Mouse (Mus musculus): Measurements from ENCODE around the gene Jdp2. TPM values are rescaled to one million over a fixed set of nuclear protein-coding genes. Genes with fewer than 3 reads are reported as not detected.

Jdp2 gene
- polyA plus RNA-seq, 1 experiment, result 7.1 TPM

DNA sequence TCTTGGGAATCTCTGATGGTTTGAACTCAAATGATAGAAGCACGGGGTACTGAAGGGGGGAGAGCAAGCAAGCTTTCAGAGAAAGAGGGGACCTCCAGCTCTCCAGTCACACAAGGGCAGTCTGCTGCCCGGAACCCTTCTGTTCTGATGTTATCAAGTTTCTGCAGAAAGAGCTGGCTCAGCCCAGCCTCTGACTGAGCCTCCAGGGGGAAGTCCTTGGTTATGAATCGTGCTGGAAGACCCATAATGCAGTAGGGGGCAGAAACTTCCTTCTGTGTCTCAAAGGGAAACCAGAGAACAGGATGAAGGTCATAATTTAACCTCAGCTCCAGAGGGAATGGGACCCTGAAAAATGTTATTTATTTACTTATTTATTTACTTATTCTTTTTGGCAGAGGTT, 71.3 kb downstream of the Jdp2 start:
- H3K9me3 ChIP-seq, result peaks cover 10% of the 10 kb centered on the region
- no peak overlapping the region for H3K4me3 ChIP-seq (replicated peaks)
- H3K4me1 ChIP-seq, result peaks cover 26% of the 10 kb centered on the region
- TF ChIP-seq GATA1 (IDR thresholded peaks at IDR 0.05; ENCODE audit: borderline replicate concordance, low read length) (no peak), FLI1 (IDR thresholded peaks at IDR 0.05; ENCODE audit: low read length) (no peak)
- no peaks in the 10 kb centered on the region for H3K36me3 ChIP-seq (replicated peaks; ENCODE audit: low read length)
- H3K27me3 ChIP-seq (replicated peaks), result peaks cover 36% of the 10 kb centered on the region

- Histone ChIP-seq H3K4me3 (replicated peaks) (no peak overlapping the region), H3K9me3 (peaks cover 16% of the 10 kb centered on the region), H3K36me3 (replicated peaks; ENCODE audit: low read length) (no peaks in the 10 kb centered on the region), H3K4me1 (peaks cover 17% of the 10 kb centered on the region), H3K27me3 (replicated peaks) (peaks cover 20% of the 10 kb centered on the region)
- TF ChIP-seq GATA1 (IDR thresholded peaks at IDR 0.05; ENCODE audit: borderline replicate concordance, low read length) (no peak), FLI1 (IDR thresholded peaks at IDR 0.05; ENCODE audit: low read length) (no peak)
Measured at GRCm38 (mm10) chr12:85673914-85674313, 75.1 kb downstream of the Jdp2 start.

DNA sequence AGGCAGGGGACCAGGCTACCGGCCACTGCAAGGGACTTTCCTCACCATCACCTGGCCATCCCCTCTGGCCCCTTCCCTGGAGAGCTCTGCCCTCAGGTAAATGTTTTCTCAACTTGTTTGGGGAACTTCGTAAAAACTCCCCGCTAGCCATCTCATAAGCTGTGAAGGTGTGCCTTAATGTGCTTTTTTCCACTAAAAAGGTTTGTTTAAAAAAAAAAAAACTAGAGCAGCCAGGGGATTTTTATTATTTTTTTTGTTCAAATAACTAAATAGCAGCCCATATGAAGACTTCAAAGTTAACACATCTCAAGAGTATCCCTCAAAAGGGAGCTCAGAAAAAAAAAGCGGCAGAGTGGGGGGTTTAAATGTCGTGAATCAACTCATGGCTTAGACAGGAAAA, 80.3 kb downstream of the Jdp2 start:
- no peak overlapping the region for H3K4me3 ChIP-seq (replicated peaks)

DNA sequence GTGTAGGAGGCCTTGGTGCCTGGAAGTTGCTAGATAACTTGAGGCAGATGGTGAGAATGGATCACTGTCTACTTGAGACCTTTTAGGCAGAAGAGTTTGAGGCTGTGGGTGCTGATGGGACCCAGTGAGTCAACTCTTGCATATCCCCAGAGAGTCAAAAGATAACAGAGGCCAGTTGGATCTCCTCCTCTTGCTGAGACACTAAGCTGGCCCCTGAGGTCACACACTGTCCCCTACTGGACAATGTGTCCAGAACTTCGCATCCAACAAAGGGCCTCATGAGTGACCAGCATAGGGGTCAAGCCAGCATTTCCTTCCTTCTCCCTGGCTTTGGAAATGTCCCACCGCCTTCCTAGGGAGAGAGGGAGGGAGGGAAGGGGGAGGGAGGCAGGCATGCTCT, 81.0 kb downstream of the Jdp2 start:
- Histone ChIP-seq H3K9me3 (peaks cover 18% of the 10 kb centered on the region), H3K36me3 (replicated peaks; ENCODE audit: low read length) (no peaks in the 10 kb centered on the region), H3K4me3 (replicated peaks) (no peak overlapping the region), H3K27me3 (replicated peaks) (peaks cover 12% of the 10 kb centered on the region), H3K4me1 (0 out of 2 replicates have a peak, but pooled peaks cover 6% of the 10 kb centered on the region)
- no peak for TF ChIP-seq FLI1 (IDR thresholded peaks at IDR 0.05; ENCODE audit: low read length)
- TF ChIP-seq GATA1 (IDR thresholded peaks at IDR 0.05; ENCODE audit: borderline replicate concordance, low read length), result no peak

More for the DNA sequence above, 80.3 kb downstream of the Jdp2 start:
- TF ChIP-seq GATA1 (IDR thresholded peaks at IDR 0.05; ENCODE audit: borderline replicate concordance, low read length) (no peak), FLI1 (IDR thresholded peaks at IDR 0.05; ENCODE audit: low read length) (no peak)
- Histone ChIP-seq H3K9me3 (peaks cover 18% of the 10 kb centered on the region), H3K27me3 (replicated peaks) (peaks cover 12% of the 10 kb centered on the region), H3K4me1 (peaks cover 6% of the 10 kb centered on the region; the same call in 1 of the 2 replicates), H3K36me3 (replicated peaks; ENCODE audit: low read length) (no peaks in the 10 kb centered on the region)

DNA sequence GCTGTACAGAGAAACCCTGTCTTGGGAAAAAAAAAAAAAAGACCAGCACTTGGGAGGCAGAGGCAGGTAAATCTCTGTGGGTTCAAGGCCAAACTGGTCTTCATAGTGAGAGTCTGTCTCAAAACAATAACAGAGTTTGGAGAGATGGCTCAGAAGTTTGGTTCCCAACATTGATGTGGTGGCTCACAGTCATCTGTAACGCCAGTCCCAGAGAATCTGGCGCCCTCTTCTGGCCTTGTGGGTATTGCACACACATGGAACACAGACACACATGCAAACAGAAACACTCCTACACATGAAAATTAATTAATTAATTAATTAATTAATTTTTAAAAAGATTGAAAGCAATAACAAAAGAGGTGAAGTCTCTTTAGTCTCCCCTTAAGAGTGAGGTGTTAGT, 83.5 kb downstream of the Jdp2 start:
- peaks cover 16% of the 10 kb centered on the region for H3K9me3 ChIP-seq
- H3K36me3 ChIP-seq (replicated peaks; ENCODE audit: low read length), result no peaks in the 10 kb centered on the region
- no peak for TF ChIP-seq GATA1 (IDR thresholded peaks at IDR 0.05; ENCODE audit: borderline replicate concordance, low read length)
- TF ChIP-seq FLI1 (IDR thresholded peaks at IDR 0.05; ENCODE audit: low read length), result no peak
- H3K4me3 ChIP-seq (replicated peaks), result no peak overlapping the region
- H3K27me3 ChIP-seq (replicated peaks), result peaks cover 12% of the 10 kb centered on the region
- peaks cover 25% of the 10 kb centered on the region for H3K4me1 ChIP-seq

- TF ChIP-seq GATA1 (IDR thresholded peaks at IDR 0.05; ENCODE audit: borderline replicate concordance, low read length), result no peak
- no peak for TF ChIP-seq FLI1 (IDR thresholded peaks at IDR 0.05; ENCODE audit: low read length)
- Histone ChIP-seq H3K4me1 (peaks cover 37% of the 10 kb centered on the region), H3K9me3 (peaks cover 11% of the 10 kb centered on the region; the same call in 1 of the 2 replicates), H3K36me3 (replicated peaks; ENCODE audit: low read length) (peaks cover 14% of the 10 kb centered on the region), H3K4me3 (replicated peaks) (no peak overlapping the region), H3K27me3 (replicated peaks) (peaks cover 3% of the 10 kb centered on the region)
Measured at GRCm38 (mm10) chr12:85684411-85685275, 85.8 kb downstream of the Jdp2 start.

GRCm38 (mm10) chr12:85686466-85687216, 87.8 kb downstream of the Jdp2 start, which contains the start of gene Batf:
TSS of gene Batf (plus strand) at chr12:85686669.
- Histone ChIP-seq H3K27me3 (replicated peaks) (no peaks in the 10 kb centered on the region), H3K4me1 (peaks cover 43% of the 10 kb centered on the region), H3K36me3 (replicated peaks; ENCODE audit: low read length) (peaks cover 32% of the 10 kb centered on the region), H3K9me3 (peaks cover 11% of the 10 kb centered on the region; the same call in 1 of the 2 replicates), H3K4me3 (replicated peaks) (peak within 1 kb of the TSS; percentile 97)
- no peak for TF ChIP-seq GATA1 (IDR thresholded peaks at IDR 0.05; ENCODE audit: borderline replicate concordance, low read length)
- TF ChIP-seq FLI1 (IDR thresholded peaks at IDR 0.05; ENCODE audit: low read length), result no peak

- no peaks in the 10 kb centered on the region for H3K27me3 ChIP-seq (replicated peaks)
- peaks cover 7% of the 10 kb centered on the region; the same call in 1 of the 2 replicates for H3K9me3 ChIP-seq
- peaks cover 35% of the 10 kb centered on the region for H3K36me3 ChIP-seq (replicated peaks; ENCODE audit: low read length)
- no peak for TF ChIP-seq GATA1 (IDR thresholded peaks at IDR 0.05; ENCODE audit: borderline replicate concordance, low read length)
- TF ChIP-seq FLI1 (IDR thresholded peaks at IDR 0.05; ENCODE audit: low read length), result no peak
- peak overlapping the region; percentile 97 for H3K4me3 ChIP-seq (replicated peaks)
- peaks cover 46% of the 10 kb centered on the region for H3K4me1 ChIP-seq
Measured at GRCm38 (mm10) chr12:85687217-85687533, 88.3 kb downstream of the Jdp2 start.

DNA sequence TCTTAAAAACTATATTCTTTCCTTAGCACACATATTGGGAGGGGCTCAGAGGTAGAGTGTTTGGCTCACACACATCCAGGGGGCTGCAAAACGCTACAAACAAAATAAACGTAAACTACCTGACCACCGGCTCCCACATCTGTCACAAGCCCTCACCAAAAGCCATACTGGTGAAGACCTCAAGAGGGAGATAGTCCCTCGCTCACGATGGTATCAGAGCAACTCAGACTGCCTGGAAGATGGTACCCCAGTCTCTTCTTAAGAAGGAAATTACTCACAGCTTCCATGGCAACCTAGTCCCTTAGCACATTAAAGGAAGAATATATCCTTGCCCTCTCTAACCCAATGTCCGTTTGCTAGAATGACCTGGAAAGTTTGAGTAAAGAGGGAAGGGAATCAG, 89.0 kb downstream of the Jdp2 start:
- 0 out of 2 replicates have a peak, but pooled peaks cover 1% of the 10 kb centered on the region for H3K9me3 ChIP-seq
- TF ChIP-seq FLI1 (IDR thresholded peaks at IDR 0.05; ENCODE audit: low read length) (no peak), GATA1 (IDR thresholded peaks at IDR 0.05; ENCODE audit: borderline replicate concordance, low read length) (no peak)
- H3K36me3 ChIP-seq (replicated peaks; ENCODE audit: low read length), result peaks cover 35% of the 10 kb centered on the region

More for the DNA sequence above, 89.0 kb downstream of the Jdp2 start:
- H3K4me1 ChIP-seq, result peaks cover 46% of the 10 kb centered on the region
- peak overlapping the region; percentile 97 for H3K4me3 ChIP-seq (replicated peaks)
- H3K27me3 ChIP-seq (replicated peaks), result no peaks in the 10 kb centered on the region

Other genes starting within 250 kb of the Jdp2 start
- 73.8 and 158 TPM in 2 replicates for gene Tmed10, start 224.2 kb upstream of the Jdp2 start, polyA plus RNA-seq (2012; ENCODE audit: insufficient read depth, low replicate concordance)
- gene Fos, start 125.1 kb upstream of the Jdp2 start, polyA plus RNA-seq (2012; ENCODE audit: insufficient read depth, low replicate concordance), result 57.8 and 223 TPM in 2 replicates
- gene Batf, start 87.6 kb downstream of the Jdp2 start, polyA plus RNA-seq (2012; ENCODE audit: insufficient read depth, low replicate concordance), result 27.1 and 31.7 TPM in 2 replicates
- gene Flvcr2, start 147.5 kb downstream of the Jdp2 start, polyA plus RNA-seq (2012; ENCODE audit: insufficient read depth, low replicate concordance), result not detected in 2 replicates
- gene Erg28, start 225.5 kb downstream of the Jdp2 start, polyA plus RNA-seq (2012; ENCODE audit: insufficient read depth, low replicate concordance), result 4.6 TPM in 1 of 2 replicates, not detected in the other
- 5.8 and 6.6 TPM in 2 replicates for gene Ttll5, start 225.6 kb downstream of the Jdp2 start, polyA plus RNA-seq (2012; ENCODE audit: insufficient read depth, low replicate concordance)